Mouse (Mus musculus) heart, adult 2 months (tissue): ENCODE data around the gene Xkrx.

Experiments used
- CTCF ChIP-seq: fragments of 200-600 bp; IDR thresholded peaks from 2 replicates; pipeline ENCODE4 v1.8.1; 2022; ENCODE audit warnings: antibody characterized with exemption, mild to moderate bottlenecking, moderate library complexity
- EP300 ChIP-seq: fragments of 200-500 bp; IDR thresholded peaks from 2 replicates; pipeline ENCODE4 v1.6.1; 2011; ENCODE audit warnings: low read depth, low read length, control low read depth; ENCODE audit not compliant: insufficient read depth
- POLR2A ChIP-seq: fragments of 200-500 bp; IDR thresholded peaks from 2 replicates; pipeline ENCODE4 v1.6.1; 2011; ENCODE audit warnings: mild to moderate bottlenecking, low read depth, low read length, control low read depth; ENCODE audit not compliant: insufficient read depth

DNA sequence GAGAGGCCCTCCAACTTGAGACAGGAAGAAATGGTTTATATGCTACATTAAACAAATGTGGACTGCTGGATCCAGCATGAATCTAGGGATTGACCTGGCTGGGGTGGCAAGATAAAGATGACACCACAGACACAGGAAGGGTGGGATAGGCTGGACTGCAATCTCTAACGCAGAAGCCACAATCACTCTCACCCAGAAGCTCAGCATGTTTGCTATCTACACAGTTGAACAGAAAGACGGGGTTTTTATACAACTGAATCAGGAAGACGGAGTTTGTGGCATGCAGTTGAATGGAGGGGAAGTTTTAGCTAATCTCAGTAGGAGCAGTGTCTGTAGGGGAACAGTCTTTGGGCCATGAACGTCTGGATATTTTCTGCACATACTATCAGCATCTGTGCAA lies 19.9 kb downstream of the Xkrx start:
- TF ChIP-seq CTCF: no peak
- no peak for TF ChIP-seq POLR2A
- no peak for TF ChIP-seq EP300
